Mouse (Mus musculus): ENCODE measurements at regions not wholly inside any gene's neighbourhood (a gene's known extent, or its start where the extent isn't known, plus 50 kb on each side); places are given as distances from the start of the nearest gene placed in this dataset.

GRCm38 (mm10) chr6:93004587-93005240, 61.4 kb upstream of the Adamts9 start:
- Histone ChIP-seq H3K27me3 (no peaks in the 10 kb centered on the region), H3K9ac (no peak overlapping the region), H3K27ac (replicated peaks) (no peak overlapping the region), H3K4me1 (no peaks in the 10 kb centered on the region), H3K36me3 (no peaks in the 10 kb centered on the region), H3K9me3 (replicated peaks) (no peaks in the 10 kb centered on the region), H3K4me2 (replicated peaks) (no peak overlapping the region), H3K4me3 (replicated peaks) (no peak overlapping the region)
- ATAC-seq (ENCODE audit: insufficient number of reproducible peaks, low FRiP score, low TSS enrichment, low read depth): no peak
- WGBS: 68% methylated on average over 3 of the region's 3 CpGs

GRCm38 (mm10) chr6:93003812-93004211, 60.5 kb upstream of the Adamts9 start:
- H3K4me1 ChIP-seq: no peaks in the 10 kb centered on the region
- H3K9ac ChIP-seq: no peak overlapping the region
- H3K36me3 ChIP-seq: no peaks in the 10 kb centered on the region
- ATAC-seq (ENCODE audit: insufficient number of reproducible peaks, low FRiP score, low TSS enrichment, low read depth): no peak
- no peaks in the 10 kb centered on the region for H3K27me3 ChIP-seq
- WGBS: 95% methylated on average over 5 of the region's 5 CpGs
- H3K9me3 ChIP-seq (replicated peaks): no peaks in the 10 kb centered on the region
- H3K4me2 ChIP-seq (replicated peaks): no peak overlapping the region
- H3K27ac ChIP-seq (replicated peaks): no peak overlapping the region
- H3K4me3 ChIP-seq (replicated peaks): no peak overlapping the region

- Histone ChIP-seq H3K9ac (no peak overlapping the region), H3K9me3 (replicated peaks) (no peaks in the 10 kb centered on the region), H3K36me3 (no peaks in the 10 kb centered on the region), H3K4me1 (no peaks in the 10 kb centered on the region), H3K4me2 (replicated peaks) (no peak overlapping the region), H3K27ac (replicated peaks) (no peak overlapping the region), H3K27me3 (no peaks in the 10 kb centered on the region), H3K4me3 (replicated peaks) (no peak overlapping the region)
- no peak for ATAC-seq (ENCODE audit: insufficient number of reproducible peaks, low FRiP score, low TSS enrichment, low read depth)
- 84% methylated on average over 5 of the region's 5 CpGs for WGBS
These were observed 50.4 kb upstream of the Adamts9 start for GRCm38 (mm10) chr6:92993647-92994046.
